Mouse (Mus musculus) forebrain, embryonic 12.5 days (tissue): Measurements from ENCODE around the gene Dcaf6. TPM values are rescaled to one million over a fixed set of nuclear protein-coding genes. Genes with fewer than 3 reads are reported as not detected.

Experiments
- ATAC-seq: fragments of 200-750 bp; cut with Nextera tagmentation; 2 replicates; pipeline ENCODE4 v1.8.0; 2017; ENCODE audit warnings: moderate TSS enrichment; ENCODE audit not compliant: low FRiP score
- H3K27ac ChIP-seq: fragments of 300-500 bp; sonication (generic); 2 replicates; pipeline ENCODE4 v1.5.1; 2016; ENCODE audit warnings: mild to moderate bottlenecking
- H3K27me3 ChIP-seq: fragments of 300-500 bp; sonication (generic); 2 replicates; pipeline ENCODE4 v1.6.1; 2016; ENCODE audit warnings: mild to moderate bottlenecking
- H3K36me3 ChIP-seq: fragments of 300-500 bp; sonication (generic); replicated peaks from 2 replicates; pipeline ENCODE4 v1.6.1; 2016; ENCODE audit warnings: mild to moderate bottlenecking
- H3K4me1 ChIP-seq: fragments of 300-500 bp; sonication (generic); 2 replicates; pipeline ENCODE4 v1.6.1; 2016
- H3K4me2 ChIP-seq: fragments of 300-500 bp; sonication (generic); 2 replicates; pipeline ENCODE4 v1.6.1; 2016; ENCODE audit warnings: mild to moderate bottlenecking, moderate library complexity
- H3K4me3 ChIP-seq: fragments of 300-500 bp; sonication (generic); replicated peaks from 2 replicates; pipeline ENCODE4 v1.5.1; 2016; ENCODE audit warnings: mild to moderate bottlenecking
- H3K9ac ChIP-seq: fragments of 300-500 bp; sonication (generic); 2 replicates; pipeline ENCODE4 v1.6.1; 2016; ENCODE audit warnings: mild to moderate bottlenecking
- H3K9me3 ChIP-seq: fragments of 300-500 bp; sonication (generic); 2 replicates; pipeline ENCODE4 v1.6.1; 2016
- WGBS: fragments of 180-500 bp; shearing (Covaris S2); methylation state at CpG from one replicate; pipeline ENCODE4 v1.1.7; 2016; 5-methylcytosine and 5-hydroxymethylcytosine counted together
- polyA plus RNA-seq: library from polyadenylated mRNA; unstranded; fragments of >200 nt; fragmentation: Nextera tagmentation; extraction: Ambion mirVana; gene quantifications from 2 replicates; pipeline ENCODE4 v1.2.1, GENCODE M21; 2016

The Dcaf6 gene
- polyA plus RNA-seq, 1 experiment from 2014 or later = 9.9 TPM

- H3K4me3 ChIP-seq = no peak overlapping the region
- peaks cover 20% of the 10 kb centered on the region for H3K36me3 ChIP-seq
- H3K4me2 ChIP-seq = no peak overlapping the region
- ATAC-seq = no peak; the same call in 1 of the 2 replicates
- WGBS = 89% methylated on average over 6 of the region's 6 CpGs
- H3K4me1 ChIP-seq = peaks cover 12% of the 10 kb centered on the region
- H3K9ac ChIP-seq = no peak overlapping the region
- H3K27me3 ChIP-seq = no peaks in the 10 kb centered on the region
- H3K9me3 ChIP-seq = no peaks in the 10 kb centered on the region
- H3K27ac ChIP-seq = peak overlapping the region; percentile 46; the same call in 1 of the 2 replicates
These were observed 157.1 kb downstream of the Dcaf6 start for GRCm38 (mm10) chr1:165303209-165303608.

- Histone ChIP-seq H3K4me3 (no peak overlapping the region), H3K4me1 (peaks cover 12% of the 10 kb centered on the region), H3K9me3 (no peaks in the 10 kb centered on the region), H3K9ac (no peak overlapping the region), H3K36me3 (peaks cover 16% of the 10 kb centered on the region), H3K27ac (peak overlapping the region; percentile 46; the same call in 1 of the 2 replicates), H3K4me2 (no peak overlapping the region), H3K27me3 (no peaks in the 10 kb centered on the region)
- peak; percentile 76; the same call in 1 of the 2 replicates for ATAC-seq
- 67% methylated on average over 13 of the region's 13 CpGs for WGBS
These were observed 157.6 kb downstream of the Dcaf6 start for GRCm38 (mm10) chr1:165302455-165303208.

- no peak overlapping the region for H3K27ac ChIP-seq
- no peak overlapping the region for H3K9ac ChIP-seq
- 77% methylated on average over 2 of the region's 2 CpGs for WGBS
- ATAC-seq = no peak
- no peaks in the 10 kb centered on the region for H3K9me3 ChIP-seq
- peaks cover 12% of the 10 kb centered on the region for H3K4me1 ChIP-seq
- no peaks in the 10 kb centered on the region for H3K27me3 ChIP-seq
- H3K36me3 ChIP-seq = peaks cover 9% of the 10 kb centered on the region
- no peak overlapping the region for H3K4me2 ChIP-seq
- no peak overlapping the region for H3K4me3 ChIP-seq
These were observed 158.7 kb downstream of the Dcaf6 start for GRCm38 (mm10) chr1:165301567-165301966.

- no peak overlapping the region for H3K4me3 ChIP-seq
- H3K4me2 ChIP-seq = no peak overlapping the region
- 86% methylated on average over 3 of the region's 3 CpGs for WGBS
- H3K9me3 ChIP-seq = no peaks in the 10 kb centered on the region
- no peak overlapping the region for H3K9ac ChIP-seq
- H3K27ac ChIP-seq = no peak overlapping the region
- ATAC-seq = no peak
- H3K4me1 ChIP-seq = peaks cover 12% of the 10 kb centered on the region
- no peaks in the 10 kb centered on the region for H3K27me3 ChIP-seq
- H3K36me3 ChIP-seq = peaks cover 9% of the 10 kb centered on the region
These were observed 159.2 kb downstream of the Dcaf6 start for GRCm38 (mm10) chr1:165301108-165301507.

- 97% methylated on average over 1 of the region's 1 CpGs for WGBS
These were observed 164.8 kb downstream of the Dcaf6 start, which contains the start of gene Gpr161 for GRCm38 (mm10) chr1:165295489-165295888. Gene Gpr161, plus strand, starts transcription at chr1:165295789.

GRCm38 (mm10) chr1:165291606-165292005 is 168.7 kb downstream of the Dcaf6 start:
- H3K27ac ChIP-seq = no peak overlapping the region
- no peak for ATAC-seq
- no peaks in the 10 kb centered on the region for H3K9me3 ChIP-seq
- H3K4me2 ChIP-seq = no peak overlapping the region
- no peaks in the 10 kb centered on the region for H3K27me3 ChIP-seq
- H3K9ac ChIP-seq = no peak overlapping the region
- 92% methylated on average over 6 of the region's 6 CpGs for WGBS
- no peaks in the 10 kb centered on the region for H3K4me1 ChIP-seq
- H3K4me3 ChIP-seq = no peak overlapping the region
- H3K36me3 ChIP-seq = peaks cover 31% of the 10 kb centered on the region

More at GRCm38 (mm10) chr1:165295489-165295888, 164.8 kb downstream of the Dcaf6 start, which contains the start of gene Gpr161:
- H3K9ac ChIP-seq = no peak within 1 kb of the TSS
- H3K27ac ChIP-seq = no peak within 1 kb of the TSS
- H3K4me3 ChIP-seq = no peak within 1 kb of the TSS
- ATAC-seq = no peak
- H3K4me2 ChIP-seq = no peak within 1 kb of the TSS
- no peaks in the 10 kb centered on the region for H3K27me3 ChIP-seq
- no peaks in the 10 kb centered on the region for H3K9me3 ChIP-seq
- H3K4me1 ChIP-seq = no peaks in the 10 kb centered on the region
- H3K36me3 ChIP-seq = peaks cover 34% of the 10 kb centered on the region

GRCm38 (mm10) chr1:165289831-165290230 is 170.4 kb downstream of the Dcaf6 start:
- Histone ChIP-seq H3K9me3 (no peaks in the 10 kb centered on the region), H3K4me2 (no peak overlapping the region), H3K4me1 (peaks cover 5% of the 10 kb centered on the region), H3K27me3 (no peaks in the 10 kb centered on the region), H3K36me3 (peaks cover 18% of the 10 kb centered on the region), H3K27ac (no peak overlapping the region), H3K4me3 (no peak overlapping the region), H3K9ac (no peak overlapping the region)
- WGBS = 94% methylated on average over 4 of the region's 4 CpGs
- ATAC-seq = no peak

GRCm38 (mm10) chr1:165288165-165288564 is 172.1 kb downstream of the Dcaf6 start:
- H3K4me1 ChIP-seq = peaks cover 21% of the 10 kb centered on the region
- peaks cover 6% of the 10 kb centered on the region; the same call in 1 of the 2 replicates for H3K36me3 ChIP-seq
- no peak overlapping the region for H3K9ac ChIP-seq
- ATAC-seq = no peak; the same call in 1 of the 2 replicates
- no peak overlapping the region for H3K4me3 ChIP-seq
- 91% methylated on average over 9 of the region's 9 CpGs for WGBS
- H3K4me2 ChIP-seq = no peak overlapping the region
- H3K9me3 ChIP-seq = no peaks in the 10 kb centered on the region
- no peaks in the 10 kb centered on the region for H3K27me3 ChIP-seq
- H3K27ac ChIP-seq = no peak overlapping the region

GRCm38 (mm10) chr1:165284096-165284495 is 176.2 kb downstream of the Dcaf6 start:
- H3K4me1 ChIP-seq = peaks cover 44% of the 10 kb centered on the region
- H3K27ac ChIP-seq = no peak overlapping the region
- no peak overlapping the region for H3K9ac ChIP-seq
- H3K27me3 ChIP-seq = no peaks in the 10 kb centered on the region
- H3K36me3 ChIP-seq = no peaks in the 10 kb centered on the region
- H3K9me3 ChIP-seq = no peaks in the 10 kb centered on the region
- 71% methylated on average over 7 of the region's 7 CpGs for WGBS
- ATAC-seq = no peak
- no peak overlapping the region for H3K4me3 ChIP-seq
- peak overlapping the region; percentile 87 for H3K4me2 ChIP-seq

- ATAC-seq = no peak
- WGBS = 10% methylated on average over 7 of the region's 7 CpGs
- Histone ChIP-seq H3K27me3 (no peaks in the 10 kb centered on the region), H3K27ac (no peak overlapping the region), H3K36me3 (no peaks in the 10 kb centered on the region), H3K9ac (peak overlapping the region; percentile 93), H3K9me3 (no peaks in the 10 kb centered on the region), H3K4me2 (peak overlapping the region; percentile 87), H3K4me1 (peaks cover 44% of the 10 kb centered on the region), H3K4me3 (peak overlapping the region; percentile 83)
These were observed 177.3 kb downstream of the Dcaf6 start for GRCm38 (mm10) chr1:165282967-165283345.

GRCm38 (mm10) chr1:165282222-165282966 is 177.9 kb downstream of the Dcaf6 start:
- WGBS = under 1% methylated on average over 35 of the region's 35 CpGs
- H3K4me2 ChIP-seq = peak overlapping the region; percentile 87
- H3K4me1 ChIP-seq = peaks cover 44% of the 10 kb centered on the region
- peak overlapping the region; percentile 83 for H3K4me3 ChIP-seq
- no peaks in the 10 kb centered on the region for H3K9me3 ChIP-seq
- H3K27me3 ChIP-seq = no peaks in the 10 kb centered on the region
- H3K9ac ChIP-seq = peak overlapping the region; percentile 93
- peak; percentile 69 for ATAC-seq
- peak overlapping the region; percentile 94 for H3K27ac ChIP-seq
- H3K36me3 ChIP-seq = no peaks in the 10 kb centered on the region
